Mouse (Mus musculus) MEL (cell line): ENCODE measurements at regions not wholly inside any gene's neighbourhood (a gene's known extent, or its start where the extent isn't known, plus 50 kb on each side); places are given as distances from the start of the nearest gene placed in this dataset.

Source experiments
- DNase-seq: peaks from one replicate; pipeline ENCODE4 v3.0.0; 2011; ENCODE audit warnings: low read depth, low spot score
- H3K27ac ChIP-seq: 2 replicates; pipeline ENCODE4 v1.5.1; 2012; ENCODE audit warnings: low read depth, mild to moderate bottlenecking, control low read depth, low read length, moderate library complexity; ENCODE audit not compliant: control insufficient read depth
- H3K27me3 ChIP-seq, 2 experiments: fragments of 150-350 bp in 1 of 2; sonication (generic) in 1 of 2; 2 replicates each; pipeline ENCODE4 v1.6.1; 2012; ENCODE audit warnings: low read length in 2 of 2, mild to moderate bottlenecking in 2 of 2, improper control_type of control experiment in 1 of 2, moderate library complexity in 1 of 2; ENCODE audit not compliant: insufficient read depth in 2 of 2, control insufficient read depth in 1 of 2
- H3K36me3 ChIP-seq, 2 experiments: 2 replicates each; pipeline ENCODE4 v1.6.1; 2012 to 2014; ENCODE audit warnings: low read length in 2 of 2, improper control_type of control experiment in 1 of 2, inconsistent platforms in 1 of 2, mild to moderate bottlenecking in 1 of 2; ENCODE audit not compliant: insufficient read depth in 2 of 2, control insufficient read depth in 1 of 2
- H3K4me1 ChIP-seq, 2 experiments: fragments of 150-350 bp in 1 of 2; sonication (generic) in 1 of 2; 2 replicates each; pipeline ENCODE4 v1.6.1; 2012; ENCODE audit warnings: low read length in 2 of 2, improper control_type of control experiment in 1 of 2, mild to moderate bottlenecking in 1 of 2; ENCODE audit not compliant: insufficient read depth in 2 of 2, control insufficient read depth in 1 of 2
- H3K4me3 ChIP-seq, 2 experiments: fragments of 150-350 bp in 1 of 2; sonication (generic) in 1 of 2; 2 replicates each; pipeline ENCODE4 v1.5.1; 2012; ENCODE audit warnings: low read depth in 2 of 2, low read length in 2 of 2, mild to moderate bottlenecking in 2 of 2, moderate library complexity in 2 of 2, control low read depth in 1 of 2, improper control_type of control experiment in 1 of 2; ENCODE audit not compliant: control insufficient read depth in 1 of 2, insufficient read depth in 1 of 2
- H3K79me2 ChIP-seq: 2 replicates; pipeline ENCODE4 v1.6.1; 2012; ENCODE audit warnings: mild to moderate bottlenecking, low read length, moderate library complexity; ENCODE audit not compliant: control insufficient read depth, poor library complexity, insufficient read depth
- H3K9ac ChIP-seq: 2 replicates; pipeline ENCODE4 v1.6.1; 2012; ENCODE audit warnings: low read depth, mild to moderate bottlenecking, control low read depth, low read length, moderate library complexity; ENCODE audit not compliant: control insufficient read depth, poor library complexity, severe bottlenecking
- H3K9me3 ChIP-seq: fragments of 150-350 bp; sonication (generic); replicated peaks from 2 replicates; pipeline ENCODE4 v1.6.1; 2012; ENCODE audit warnings: mild to moderate bottlenecking, low read length, improper control_type of control experiment, moderate library complexity; ENCODE audit not compliant: insufficient read depth
- ELF1 ChIP-seq: IDR thresholded peaks from 2 replicates; pipeline ENCODE4 v1.6.1; 2014; ENCODE audit warnings: low read depth, mild to moderate bottlenecking, inconsistent platforms, low read length, improper control_type of control experiment, moderate library complexity
- EP300 ChIP-seq, 2 experiments: IDR thresholded peaks; 2 replicates each; pipeline ENCODE4 v1.6.1; 2011; ENCODE audit warnings: improper control_type of control experiment in 2 of 2, low read length in 2 of 2, low read depth in 1 of 2, mild to moderate bottlenecking in 1 of 2
- ETS1 ChIP-seq: IDR thresholded peaks from 2 replicates; pipeline ENCODE4 v1.6.1; 2012; ENCODE audit warnings: low read depth, mild to moderate bottlenecking, inconsistent platforms, low read length, improper control_type of control experiment, moderate library complexity
- GABPA ChIP-seq: IDR thresholded peaks from 2 replicates; pipeline ENCODE4 v1.6.1; 2012; ENCODE audit warnings: low read depth, mild to moderate bottlenecking, inconsistent platforms, low read length, improper control_type of control experiment, moderate library complexity
- GATA1 ChIP-seq: IDR thresholded peaks from 2 replicates; pipeline ENCODE4 v1.6.1; 2011; ENCODE audit warnings: low read depth, low read length, improper control_type of control experiment
- KAT2A ChIP-seq: conservative IDR thresholded peaks from 2 replicates; pipeline ENCODE4 v1.6.1; 2012; ENCODE audit warnings: low read depth, low read length, improper control_type of control experiment, inconsistent platforms
- MAX ChIP-seq: IDR thresholded peaks from 2 replicates; pipeline ENCODE4 v1.6.1; 2011; ENCODE audit warnings: low read length, improper control_type of control experiment
- MEF2A ChIP-seq: IDR thresholded peaks from 2 replicates; pipeline ENCODE4 v1.6.1; 2014; ENCODE audit warnings: low read depth, mild to moderate bottlenecking, inconsistent platforms, low read length, improper control_type of control experiment; ENCODE audit not compliant: poor library complexity, insufficient replicate concordance, severe bottlenecking; ENCODE audit errors: extremely low read depth
- MXI1 ChIP-seq: IDR thresholded peaks from 2 replicates; pipeline ENCODE4 v1.6.1; 2011; ENCODE audit warnings: mild to moderate bottlenecking, low read depth, low read length, improper control_type of control experiment
- MYB ChIP-seq: IDR thresholded peaks from 2 replicates; pipeline ENCODE4 v1.6.1; 2011; ENCODE audit warnings: mild to moderate bottlenecking, low read depth, low read length, improper control_type of control experiment
- NELFE ChIP-seq: IDR thresholded peaks from 2 replicates; pipeline ENCODE4 v1.6.1; 2011; ENCODE audit warnings: low read depth, low read length, improper control_type of control experiment
- NRF1 ChIP-seq: IDR thresholded peaks from 2 replicates; pipeline ENCODE4 v1.6.1; 2014; ENCODE audit warnings: low read depth, mild to moderate bottlenecking, inconsistent platforms, low read length, improper control_type of control experiment, moderate library complexity; ENCODE audit not compliant: poor library complexity, insufficient read depth, severe bottlenecking
- POLR2A ChIP-seq, 2 experiments: IDR thresholded peaks; 2 replicates each; pipeline ENCODE4 v1.6.1; 2011 to 2012; ENCODE audit warnings: low read length in 2 of 2, mild to moderate bottlenecking in 2 of 2, control low read depth in 1 of 2, improper control_type of control experiment in 1 of 2, low read depth in 1 of 2, moderate library complexity in 1 of 2; ENCODE audit not compliant: control insufficient read depth in 1 of 2, insufficient read depth in 1 of 2, poor library complexity in 1 of 2
- POLR2AphosphoS5 ChIP-seq: IDR thresholded peaks from 2 replicates; pipeline ENCODE4 v1.6.1; 2012; ENCODE audit warnings: low read depth, borderline replicate concordance, mild to moderate bottlenecking, inconsistent platforms, low read length, moderate library complexity, mixed read lengths
- RAD21 ChIP-seq: IDR thresholded peaks from 2 replicates; pipeline ENCODE4 v1.6.1; 2011; ENCODE audit warnings: mild to moderate bottlenecking, low read depth, low read length, improper control_type of control experiment
- RCOR1 ChIP-seq: IDR thresholded peaks from 2 replicates; pipeline ENCODE4 v1.6.1; 2012; ENCODE audit warnings: low read depth, mild to moderate bottlenecking, inconsistent platforms, low read length, improper control_type of control experiment
- SMC3 ChIP-seq: IDR thresholded peaks from 2 replicates; pipeline ENCODE4 v1.6.1; 2011; ENCODE audit warnings: low read depth, low read length, improper control_type of control experiment
- TAL1 ChIP-seq: IDR thresholded peaks from 2 replicates; pipeline ENCODE4 v1.6.1; 2012; ENCODE audit warnings: mild to moderate bottlenecking, inconsistent platforms, low read length, moderate library complexity, mixed read lengths
- ZKSCAN1 ChIP-seq: IDR thresholded peaks from 2 replicates; pipeline ENCODE4 v1.6.1; 2012; ENCODE audit warnings: low read depth, mild to moderate bottlenecking, inconsistent platforms, low read length, improper control_type of control experiment, moderate library complexity
- ZNF384 ChIP-seq: IDR thresholded peaks from 2 replicates; pipeline ENCODE4 v1.6.1; 2012; ENCODE audit warnings: low read depth, mild to moderate bottlenecking, inconsistent platforms, low read length, improper control_type of control experiment

DNA sequence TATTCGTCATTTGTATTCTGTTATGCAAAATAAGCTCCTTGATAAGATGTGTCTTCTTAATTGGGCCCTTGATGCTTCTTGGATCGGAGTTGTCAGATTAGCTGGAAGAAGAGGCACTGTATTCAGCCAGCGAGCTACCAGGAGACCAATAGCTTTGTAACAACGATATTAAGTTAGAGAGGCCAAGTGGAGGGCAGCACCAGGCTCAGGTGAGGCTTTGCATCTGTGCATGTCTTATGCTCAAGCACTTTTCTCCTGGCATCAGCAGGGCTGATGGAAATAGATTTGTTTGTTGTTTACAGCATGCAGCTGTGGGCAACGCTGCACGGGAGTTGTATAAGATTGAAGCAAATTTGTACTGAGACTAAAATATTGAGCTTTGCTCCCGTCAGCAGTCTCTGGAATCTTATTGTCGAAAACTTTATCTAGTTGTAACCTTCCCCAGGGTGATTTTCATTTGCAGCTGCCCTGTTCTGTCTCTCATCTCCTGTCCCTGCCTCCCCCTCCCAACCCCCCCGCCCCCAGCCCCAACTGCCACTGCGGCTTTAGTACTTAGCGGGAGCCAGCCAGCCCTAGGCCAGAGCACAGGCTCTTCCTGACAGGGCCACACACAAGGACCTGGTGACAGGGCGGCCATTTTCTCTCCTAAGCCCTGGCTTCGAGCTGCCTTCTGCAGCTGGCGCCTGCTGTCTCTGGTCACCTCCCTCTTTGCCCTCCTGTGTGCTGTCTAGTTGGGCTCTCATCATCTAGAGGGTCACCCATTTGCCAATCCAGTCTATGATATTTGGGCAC is 247.3 kb downstream of the Tshz3 start (continued):
- no peak for TF ChIP-seq NRF1

DNA sequence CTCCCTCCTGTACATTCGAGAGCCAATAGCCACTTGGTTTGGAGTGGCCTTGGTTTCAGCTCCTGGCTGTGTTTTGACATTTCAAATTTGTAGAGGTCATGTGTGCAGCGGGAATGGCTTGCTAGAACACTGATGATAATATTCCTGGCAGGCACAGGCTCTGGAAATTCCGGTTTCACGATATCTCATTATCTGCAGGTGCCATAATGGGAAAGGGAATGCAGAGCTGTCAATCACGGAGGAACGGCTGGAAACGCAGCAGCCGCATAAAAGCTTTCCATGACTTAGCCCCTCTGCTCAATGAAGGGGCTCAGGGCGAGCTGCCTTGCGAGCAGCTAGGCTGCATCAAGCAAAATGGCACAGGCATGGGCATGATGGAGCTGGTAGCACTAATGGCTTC is 251.6 kb downstream of the Tshz3 start:
- H3K4me3 ChIP-seq = no peak overlapping the region
- H3K4me1 ChIP-seq = no peaks in the 10 kb centered on the region
- no peaks in the 10 kb centered on the region for H3K9me3 ChIP-seq
- no peak overlapping the region for H3K9ac ChIP-seq
- no peak overlapping the region for H3K27ac ChIP-seq
- H3K27me3 ChIP-seq = no peaks in the 10 kb centered on the region
- no peak for TF ChIP-seq GATA1
- no peak for TF ChIP-seq POLR2A (IDR thresholded peaks at IDR 0.05; ENCODE audit: control insufficient read depth in 1 of 2, insufficient read depth in 1 of 2, low read depth in 1 of 2, low read length in 2 of 2, poor library complexity in 1 of 2)
- no peak for TF ChIP-seq ETS1
- TF ChIP-seq ZKSCAN1 = no peak
- no peaks in the 10 kb centered on the region for H3K79me2 ChIP-seq
- no peak for DNase-seq
- H3K36me3 ChIP-seq = no peaks in the 10 kb centered on the region

DNA sequence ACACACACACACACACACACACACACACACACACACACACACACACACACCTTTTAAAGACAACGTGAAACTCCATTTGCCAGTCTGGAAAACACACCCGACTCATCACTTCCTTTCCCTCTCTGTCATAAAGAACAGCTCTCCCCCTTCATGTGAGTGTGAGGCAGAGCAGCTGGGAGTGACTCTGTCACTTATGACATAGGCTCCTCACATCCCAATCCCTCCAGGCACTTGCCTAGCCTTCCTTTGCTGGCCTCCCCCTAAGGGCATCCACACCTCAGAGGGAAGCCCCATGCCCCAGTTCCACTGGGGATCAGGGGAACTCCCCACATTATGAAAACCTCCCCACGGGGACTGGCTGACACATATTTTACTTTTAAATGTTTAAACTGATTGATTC is 257.5 kb downstream of the Tshz3 start:
- H3K36me3 ChIP-seq = no peaks in the 10 kb centered on the region
- no peaks in the 10 kb centered on the region for H3K9me3 ChIP-seq
- no peaks in the 10 kb centered on the region for H3K79me2 ChIP-seq
- TF ChIP-seq MAX = no peak
- TF ChIP-seq SMC3 = no peak
- TF ChIP-seq ELF1 = no peak
- no peaks in the 10 kb centered on the region for H3K27me3 ChIP-seq
- no peak for DNase-seq
- no peak overlapping the region for H3K4me3 ChIP-seq
- no peak overlapping the region for H3K27ac ChIP-seq
- no peaks in the 10 kb centered on the region for H3K4me1 ChIP-seq
- no peak overlapping the region for H3K9ac ChIP-seq

DNA sequence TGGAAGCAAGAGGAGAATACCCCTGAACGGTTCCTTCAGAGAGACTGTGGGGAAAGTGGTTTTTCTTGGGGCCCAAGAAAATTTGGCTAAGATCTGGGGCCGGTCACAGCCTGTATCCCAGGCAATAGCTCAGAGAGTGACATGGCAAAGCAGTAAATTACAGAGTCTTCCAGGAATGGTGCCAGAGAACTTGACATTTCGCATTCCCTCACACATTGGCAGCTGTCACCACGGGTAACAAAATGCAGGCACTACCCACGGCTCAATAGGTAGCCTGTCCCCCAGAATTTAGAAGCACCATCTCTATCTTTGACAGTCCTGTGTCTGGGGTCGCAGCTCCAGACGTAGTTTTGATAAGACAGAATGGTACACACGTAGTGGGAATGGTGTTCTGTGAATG is 260.3 kb downstream of the Tshz3 start:
- Histone ChIP-seq H3K9ac (no peak overlapping the region), H3K27ac (no peak overlapping the region), H3K79me2 (no peaks in the 10 kb centered on the region), H3K36me3 (no peaks in the 10 kb centered on the region), H3K4me3 (no peak overlapping the region), H3K9me3 (no peaks in the 10 kb centered on the region), H3K4me1 (no peaks in the 10 kb centered on the region), H3K27me3 (no peaks in the 10 kb centered on the region)
- TF ChIP-seq KAT2A (no peak), RCOR1 (no peak), ZNF384 (no peak), SMC3 (no peak), TAL1 (no peak), ZKSCAN1 (no peak), RAD21 (no peak), NELFE (no peak), GATA1 (no peak), EP300 (IDR thresholded peaks at IDR 0.05; ENCODE audit: low read depth in 1 of 2, low read length in 2 of 2) (no peak), MYB (no peak), POLR2AphosphoS5 (no peak), GABPA (no peak), MXI1 (no peak), MAX (no peak), MEF2A (no peak)
- DNase-seq = no peak
